Mouse (Mus musculus) neural tube, embryonic 15.5 days (tissue): ENCODE results near the gene Gm5105. TPM values are rescaled to one million over a fixed set of nuclear protein-coding genes. Genes with fewer than 3 reads are reported as not detected.

Experiments used
- polyA plus RNA-seq: library from polyadenylated mRNA; unstranded; fragments of >200 nt; fragmentation: Nextera tagmentation; extraction: Ambion mirVana; gene quantifications from 2 replicates; pipeline ENCODE4 v1.2.1, GENCODE M21; 2015

The Gm5105 gene
- polyA plus RNA-seq, 1 experiment from 2014 or later = 0.10 TPM

Other genes starting within 250 kb of the Gm5105 start
- gene H2afz, start 202.9 kb downstream of the Gm5105 start, polyA plus RNA-seq = 714 and 880 TPM in 2 replicates
- 15.1 and 17.8 TPM in 2 replicates for gene Dnajb14, start 199.7 kb downstream of the Gm5105 start, polyA plus RNA-seq
- 128 and 132 TPM in 2 replicates for gene Lamtor3, start 148.9 kb downstream of the Gm5105 start, polyA plus RNA-seq
- 1.5 and 7.7 TPM in 2 replicates for gene Dapp1, start 85.8 kb downstream of the Gm5105 start, polyA plus RNA-seq
- gene 1110002E22Rik, start 2.3 kb downstream of the Gm5105 start, polyA plus RNA-seq = 0.23 and 0.31 TPM in 2 replicates
- 8.4 and 9.4 TPM in 2 replicates for gene Trmt10a, start 76.1 kb upstream of the Gm5105 start, polyA plus RNA-seq
- gene Mttp, start 77.6 kb upstream of the Gm5105 start, polyA plus RNA-seq = 8.5 and 9.4 TPM in 2 replicates
- gene 4930579F01Rik, start 126.4 kb upstream of the Gm5105 start, polyA plus RNA-seq = not detected in 2 replicates
- 0.44 and 0.66 TPM in 2 replicates for gene Adh7, start 150.4 kb upstream of the Gm5105 start, polyA plus RNA-seq
- 3.2 and 6.4 TPM in 2 replicates for gene Adh1, start 193.6 kb upstream of the Gm5105 start, polyA plus RNA-seq
- 0.12 TPM in 1 of 2 replicates, not detected in the other for gene Adh6a, start 245.9 kb upstream of the Gm5105 start, polyA plus RNA-seq